Mouse (Mus musculus) CH12.LX (cell line): ENCODE measurements around the gene Gng3. TPM values are rescaled to one million over a fixed set of nuclear protein-coding genes. Genes with fewer than 3 reads are reported as not detected.

Source experiments
- DNase-seq: peaks from one replicate; pipeline ENCODE4 v3.0.0-alpha.2; 2013; ENCODE audit errors: extremely low read depth
- H3K27ac ChIP-seq: 2 replicates; pipeline ENCODE4 v1.5.1; 2012; ENCODE audit warnings: low read depth, mild to moderate bottlenecking, control low read depth, moderate library complexity; ENCODE audit not compliant: insufficient read depth
- H3K27me3 ChIP-seq: replicated peaks from 2 replicates; pipeline ENCODE3; 2012; ENCODE audit warnings: inconsistent platforms
- H3K36me3 ChIP-seq, 2 experiments: replicated peaks in 1 of 2; 2 replicates each; pipeline versions ENCODE3 to v1.6.1; 2012; ENCODE audit warnings: inconsistent platforms in 1 of 2, low read length in 1 of 2, mild to moderate bottlenecking in 1 of 2, mixed read lengths in 1 of 2, moderate library complexity in 1 of 2; ENCODE audit not compliant: control insufficient read depth in 1 of 2, insufficient read depth in 1 of 2
- H3K4me1 ChIP-seq, 2 experiments: 2 replicates each; pipeline ENCODE4 v1.6.1; 2012; ENCODE audit warnings: inconsistent platforms in 1 of 2, moderate library complexity in 1 of 2; ENCODE audit not compliant: insufficient read depth in 2 of 2, control insufficient read depth in 1 of 2
- H3K4me2 ChIP-seq: 2 replicates; pipeline ENCODE4 v1.6.1; 2012; ENCODE audit warnings: low read depth, mild to moderate bottlenecking, control low read depth; ENCODE audit not compliant: poor library complexity, insufficient read depth, severe bottlenecking
- H3K4me3 ChIP-seq, 3 experiments: fragments of 150-350 bp in 1 of 3; sonication (generic) in 1 of 3; replicated peaks in 1 of 3; 2 replicates each; pipeline versions ENCODE3 to v1.5.1; 2011 to 2012; ENCODE audit warnings: low read depth in 2 of 3, low read length in 2 of 3, mild to moderate bottlenecking in 2 of 3, moderate library complexity in 2 of 3, control low read depth in 1 of 3, improper control_type of control experiment in 1 of 3, inconsistent platforms in 1 of 3, mixed read lengths in 1 of 3; ENCODE audit not compliant: poor library complexity in 1 of 3
- H3K79me2 ChIP-seq: replicated peaks from 2 replicates; pipeline ENCODE4 v1.6.1; 2012; ENCODE audit warnings: mild to moderate bottlenecking, moderate library complexity; ENCODE audit not compliant: control insufficient read depth, poor library complexity, insufficient read depth, severe bottlenecking; ENCODE audit errors: extremely low read depth
- H3K9ac ChIP-seq: 2 replicates; pipeline ENCODE4 v1.6.1; 2012; ENCODE audit warnings: low read depth, mild to moderate bottlenecking, control low read depth, moderate library complexity; ENCODE audit not compliant: insufficient read depth
- H3K9me3 ChIP-seq: replicated peaks from 2 replicates; pipeline ENCODE3; 2012; ENCODE audit warnings: low read length, inconsistent platforms, mixed read lengths
- BHLHE40 ChIP-seq: IDR thresholded peaks from 2 replicates; pipeline ENCODE4 v1.6.1; 2011; ENCODE audit warnings: mild to moderate bottlenecking, low read depth, low read length, improper control_type of control experiment
- CHD1 ChIP-seq: IDR thresholded peaks from 2 replicates; pipeline ENCODE4 v1.6.1; 2012; ENCODE audit warnings: low read depth, low read length, improper control_type of control experiment, inconsistent platforms
- CHD2 ChIP-seq: IDR thresholded peaks from 2 replicates; pipeline ENCODE4 v1.6.1; 2011; ENCODE audit warnings: low read length, improper control_type of control experiment
- CTCF ChIP-seq, 2 experiments: IDR thresholded peaks in 1 of 2; conservative IDR thresholded peaks in 1 of 2; 2 replicates each; pipeline ENCODE4 v1.5.1; 2011 to 2012; ENCODE audit warnings: low read depth in 2 of 2, low read length in 2 of 2, improper control_type of control experiment in 1 of 2, inconsistent platforms in 1 of 2, mild to moderate bottlenecking in 1 of 2, moderate library complexity in 1 of 2
- ELF1 ChIP-seq: IDR thresholded peaks from 2 replicates; pipeline ENCODE4 v1.6.1; 2014; ENCODE audit warnings: low read depth, mild to moderate bottlenecking, inconsistent platforms, low read length, improper control_type of control experiment
- EP300 ChIP-seq: IDR thresholded peaks from 2 replicates; pipeline ENCODE4 v1.6.1; 2011; ENCODE audit warnings: low read length, improper control_type of control experiment
- ETS1 ChIP-seq: conservative IDR thresholded peaks from 2 replicates; pipeline ENCODE4 v1.6.1; 2012; ENCODE audit warnings: low read depth, mild to moderate bottlenecking, inconsistent platforms, low read length, improper control_type of control experiment, moderate library complexity
- GABPA ChIP-seq: IDR thresholded peaks from 2 replicates; pipeline ENCODE4 v1.6.1; 2012; ENCODE audit warnings: low read depth, low read length, improper control_type of control experiment, inconsistent platforms; ENCODE audit not compliant: insufficient replicate concordance
- HCFC1 ChIP-seq: IDR thresholded peaks from 2 replicates; pipeline ENCODE4 v1.6.1; 2012; ENCODE audit warnings: low read depth, mild to moderate bottlenecking, inconsistent platforms, low read length, improper control_type of control experiment
- IRF4 ChIP-seq: IDR thresholded peaks from 2 replicates; pipeline ENCODE4 v1.6.1; 2014; ENCODE audit warnings: low read depth, mild to moderate bottlenecking, inconsistent platforms, low read length, improper control_type of control experiment
- JUN ChIP-seq: IDR thresholded peaks from 2 replicates; pipeline ENCODE4 v1.6.1; 2011; ENCODE audit warnings: low read depth, mild to moderate bottlenecking, low read length, improper control_type of control experiment, moderate library complexity; ENCODE audit not compliant: insufficient read depth
- JUND ChIP-seq: conservative IDR thresholded peaks from 2 replicates; pipeline ENCODE4 v1.6.1; 2011; ENCODE audit warnings: low read depth, low read length, improper control_type of control experiment
- MAFK ChIP-seq: IDR thresholded peaks from 2 replicates; pipeline ENCODE4 v1.6.1; 2011; ENCODE audit warnings: low read length, improper control_type of control experiment; ENCODE audit not compliant: insufficient replicate concordance
- MAX ChIP-seq: IDR thresholded peaks from 2 replicates; pipeline ENCODE4 v1.6.1; 2011; ENCODE audit warnings: low read length, improper control_type of control experiment
- MEF2A ChIP-seq: IDR thresholded peaks from 2 replicates; pipeline ENCODE4 v1.6.1; 2014; ENCODE audit warnings: low read depth, mild to moderate bottlenecking, inconsistent platforms, low read length, improper control_type of control experiment, borderline replicate concordance
- MXI1 ChIP-seq: IDR thresholded peaks from 2 replicates; pipeline ENCODE4 v1.6.1; 2011; ENCODE audit warnings: mild to moderate bottlenecking, low read depth, low read length, improper control_type of control experiment
- MYC ChIP-seq: IDR thresholded peaks from 2 replicates; pipeline ENCODE4 v1.6.1; 2011; ENCODE audit warnings: low read depth, mild to moderate bottlenecking, improper control_type of control experiment, low read length
- NELFE ChIP-seq: IDR thresholded peaks from 2 replicates; pipeline ENCODE4 v1.6.1; 2011; ENCODE audit warnings: low read depth, low read length, improper control_type of control experiment
- NRF1 ChIP-seq: IDR thresholded peaks from 2 replicates; pipeline ENCODE4 v1.6.1; 2014; ENCODE audit warnings: low read depth, mild to moderate bottlenecking, inconsistent platforms, low read length, improper control_type of control experiment, moderate library complexity
- POLR2A ChIP-seq: IDR thresholded peaks from 2 replicates; pipeline ENCODE4 v1.6.1; 2011; ENCODE audit warnings: low read depth, mild to moderate bottlenecking, improper control_type of control experiment, low read length
- POLR2AphosphoS2 ChIP-seq: IDR thresholded peaks from 2 replicates; pipeline ENCODE4 v1.6.1; 2011; ENCODE audit warnings: low read depth, low read length, improper control_type of control experiment
- RAD21 ChIP-seq: IDR thresholded peaks from 2 replicates; pipeline ENCODE4 v1.6.1; 2011; ENCODE audit warnings: low read depth, mild to moderate bottlenecking, low read length, improper control_type of control experiment, moderate library complexity
- RCOR1 ChIP-seq: conservative IDR thresholded peaks from 2 replicates; pipeline ENCODE4 v1.6.1; 2012; ENCODE audit warnings: low read depth, mild to moderate bottlenecking, inconsistent platforms, low read length, improper control_type of control experiment
- SIN3A ChIP-seq: IDR thresholded peaks from 2 replicates; pipeline ENCODE4 v1.6.1; 2012; ENCODE audit warnings: low read length, improper control_type of control experiment, inconsistent platforms
- SMC3 ChIP-seq: IDR thresholded peaks from 2 replicates; pipeline ENCODE4 v1.6.1; 2011; ENCODE audit warnings: low read depth, low read length, improper control_type of control experiment
- TCF12 ChIP-seq: IDR thresholded peaks from 2 replicates; pipeline ENCODE4 v1.6.1; 2014; ENCODE audit warnings: low read depth, mild to moderate bottlenecking, inconsistent platforms, low read length, improper control_type of control experiment
- UBTF ChIP-seq: IDR thresholded peaks from 2 replicates; pipeline ENCODE4 v1.6.1; 2012; ENCODE audit warnings: low read depth, mild to moderate bottlenecking, inconsistent platforms, low read length, improper control_type of control experiment, moderate library complexity
- ZMIZ1 ChIP-seq: IDR thresholded peaks from 2 replicates; pipeline ENCODE4 v1.6.1; 2012; ENCODE audit warnings: low read depth, mild to moderate bottlenecking, inconsistent platforms, low read length, improper control_type of control experiment
- dilution Hi-C: fragments of 300-500 bp; cut with MboI; formaldehyde crosslinking; loops from 2 replicates; pipeline ENCODE4 v1.14.3; 2020; ENCODE audit warnings: low sequenced_read_pairs; ENCODE audit not compliant: extremely low pct_unique_long_range_greater_than_20kb, extremely low pct_ligation_motif_present
- in situ Hi-C: fragments of 300-500 bp; cut with MboI; formaldehyde crosslinking; loops from 3 replicates; pipeline ENCODE4 v1.14.3; 2019; ENCODE audit warnings: low sequenced_read_pairs, low pct_ligation_motif_present, low pct_unique_long_range_greater_than_20kb, mixed read lengths
- polyA plus RNA-seq: library from polyadenylated mRNA; unstranded; fragments of >175 nt; gene quantifications from 2 replicates; pipeline ENCODE4 v1.2.1, GENCODE M21; 2012; ENCODE audit warnings: low read depth; ENCODE audit not compliant: insufficient read length
- total RNA-seq, 2 experiments: library from RNA; depleted of rRNA; stranded (reverse); fragments of 300-350 nt in 1 of 2; fragments of >200 nt in 1 of 2; gene quantifications; 2 replicates each; pipeline ENCODE4 v1.2.3; 2012 to 2014

Gene Gng3
- total and polyA plus RNA-seq, 3 experiments: 0.56 to 10.3 (median 6.1) TPM

- Histone ChIP-seq H3K79me2 (peaks cover 48% of the 10 kb centered on the region), H3K4me2 (no peak overlapping the region; the same call in 1 of the 2 replicates), H3K4me1 (peaks cover 10 to 34% of the 10 kb centered on the region in 2 experiments), H3K27ac (no peak overlapping the region), H3K4me3 (no peak overlapping the region), H3K9ac (no peak overlapping the region), H3K9me3 (no peaks in the 10 kb centered on the region), H3K36me3 (peaks cover 38 to 57% of the 10 kb centered on the region in 2 experiments), H3K27me3 (no peaks in the 10 kb centered on the region)
- in situ Hi-C loops: no loop called here
- TF ChIP-seq CTCF (conservative IDR thresholded peaks at IDR 0.05 in 1 of 2, IDR thresholded peaks at IDR 0.05 in 1 of 2; ENCODE audit: low read depth in 2 of 2, low read length in 2 of 2): peak in 1 of 2 experiments; percentile 47; a peak in 2 of 4 replicates
- TF ChIP-seq SMC3: peak; percentile 27; the same call in 1 of the 2 replicates
- peak; percentile 44 for TF ChIP-seq RAD21
- TF ChIP-seq MEF2A: no peak
- TF ChIP-seq MAFK: no peak
- dilution Hi-C loops: no loop called here
- no peak for DNase-seq
Measured at GRCm38 (mm10) chr19:8815812-8816211, 23.2 kb downstream of the Gng3 start.

DNA sequence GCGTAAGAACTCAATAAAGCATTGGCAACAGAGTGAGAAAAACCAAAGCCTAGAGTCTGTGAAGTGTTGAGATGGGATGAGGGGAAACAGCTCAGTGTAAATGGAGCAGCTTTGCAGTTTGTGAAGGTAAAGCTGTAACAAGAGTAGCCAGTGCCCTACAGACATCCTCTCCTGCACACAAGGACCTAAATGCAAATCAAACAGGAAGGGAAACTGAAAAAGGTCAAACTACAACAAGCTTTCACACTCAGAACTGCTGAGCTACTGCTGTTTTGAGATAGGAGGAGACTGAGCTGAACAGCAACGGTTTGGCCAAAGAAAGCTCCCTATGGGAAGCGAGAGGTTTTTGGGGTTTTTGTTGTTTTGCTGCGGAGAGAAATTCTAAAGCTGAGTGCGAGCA is 32.2 kb downstream of the Gng3 start:
- in situ Hi-C loops (no loop called here), dilution Hi-C loops (no loop called here)
- peak; percentile 78 for DNase-seq
- Histone ChIP-seq H3K4me1 (peaks cover 14 to 73% of the 10 kb centered on the region in 2 experiments), H3K79me2 (peaks cover 8% of the 10 kb centered on the region; the same call in 1 of the 2 replicates), H3K9me3 (no peaks in the 10 kb centered on the region), H3K4me3 (peak overlapping the region; percentile 19 to 38 (median 36)), H3K27ac (peak overlapping the region; percentile 97), H3K9ac (peak overlapping the region; percentile 57), H3K27me3 (no peaks in the 10 kb centered on the region), H3K4me2 (peak overlapping the region; percentile 72), H3K36me3 (peaks cover 26 to 53% of the 10 kb centered on the region in 2 experiments)
- TF ChIP-seq CHD1 (0 out of 2 replicates have a peak, but pooled peaks have one; percentile 44), MAFK (peak; percentile 63), SIN3A (peak; percentile 93), MEF2A (peak; percentile 38; the same call in 1 of the 2 replicates), NELFE (no peak), MYC (peak; percentile 29; the same call in 1 of the 2 replicates), JUN (no peak), ZMIZ1 (0 out of 2 replicates have a peak, but pooled peaks have one; percentile 52), IRF4 (peak; percentile 88), MXI1 (0 out of 2 replicates have a peak, but pooled peaks have one; percentile 14), MAX (peak; percentile 21; the same call in 1 of the 2 replicates), ELF1 (peak; percentile 50; the same call in 1 of the 2 replicates), RCOR1 (peak; percentile 52; the same call in 1 of the 2 replicates), UBTF (no peak), GABPA (no peak), POLR2A (peak; percentile 47; the same call in 1 of the 2 replicates), POLR2AphosphoS2 (peak; percentile 46; the same call in 1 of the 2 replicates), CHD2 (0 out of 2 replicates have a peak, but pooled peaks have one; percentile 15), HCFC1 (peak; percentile 42; the same call in 1 of the 2 replicates), TCF12 (peak; percentile 71; the same call in 1 of the 2 replicates), NRF1 (no peak), EP300 (peak; percentile 86), JUND (no peak), BHLHE40 (peak; percentile 39; the same call in 1 of the 2 replicates), CTCF (conservative IDR thresholded peaks at IDR 0.05 in 1 of 2, IDR thresholded peaks at IDR 0.05 in 1 of 2; ENCODE audit: low read depth in 2 of 2, low read length in 2 of 2) (no peak), ETS1 (peak; percentile 72)
